Mouse (Mus musculus): ENCODE results near the gene Sik2.

DNA sequence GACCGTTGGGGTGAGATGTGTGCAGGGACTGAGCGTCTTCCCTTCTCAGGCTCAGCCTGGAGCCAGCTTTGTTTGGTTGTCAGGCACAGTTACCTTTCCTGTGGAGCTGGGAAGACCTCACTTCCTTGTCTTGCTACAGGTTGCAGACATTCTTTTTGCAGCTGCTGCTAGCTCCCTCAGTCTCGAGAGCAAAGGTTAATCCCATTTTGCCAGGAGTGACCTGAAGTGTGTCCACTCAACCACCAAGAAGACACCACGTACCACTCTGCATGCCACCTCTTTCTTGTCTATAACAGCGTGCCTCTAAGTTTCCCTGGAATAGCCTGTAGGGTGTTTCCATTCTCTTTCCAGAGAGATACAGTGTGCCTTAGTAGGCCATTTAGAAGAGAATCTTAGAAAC is 160.1 kb downstream of the Sik2 start:
- TF ChIP-seq TAL1 (IDR thresholded peaks at IDR 0.05; ENCODE audit: low read length) (no peak), GATA1 (IDR thresholded peaks at IDR 0.05; ENCODE audit: low read length) (no peak)

Measured in erythroblast, embryonic 14.5 days (primary cell).